Mouse (Mus musculus) cerebellum, adult 2 months (tissue): ENCODE results near the gene Tnfrsf9. TPM values are rescaled to one million over a fixed set of nuclear protein-coding genes. Genes with fewer than 3 reads are reported as not detected.

Experiments used
- DNase-seq, 2 experiments: peaks; one replicate each; pipeline ENCODE4 v3.0.0; 2021
- H3K27ac ChIP-seq: fragments of 200-500 bp; 2 replicates; pipeline ENCODE4 v1.5.1; 2012; ENCODE audit warnings: low read length, control low read depth, inconsistent platforms; ENCODE audit not compliant: insufficient read depth
- H3K27me3 ChIP-seq: fragments of 200-500 bp; 2 replicates; pipeline ENCODE4 v1.6.1; 2012; ENCODE audit warnings: inconsistent platforms, mild to moderate bottlenecking, low read length, moderate library complexity; ENCODE audit not compliant: control insufficient read depth, insufficient read depth
- H3K4me1 ChIP-seq: fragments of 200-500 bp; 2 replicates; pipeline ENCODE4 v1.6.1; 2011; ENCODE audit warnings: low read length; ENCODE audit not compliant: control insufficient read depth, insufficient read depth
- H3K4me3 ChIP-seq: fragments of 200-500 bp; replicated peaks from 2 replicates; pipeline ENCODE3; 2011; ENCODE audit warnings: mild to moderate bottlenecking, low read depth, low read length, control low read depth; ENCODE audit not compliant: insufficient read depth
- CTCF ChIP-seq: fragments of 200-500 bp; IDR thresholded peaks from 2 replicates; pipeline ENCODE4 v1.5.1; 2011; ENCODE audit warnings: low read depth, mild to moderate bottlenecking, control low read depth, low read length, moderate library complexity, borderline replicate concordance; ENCODE audit not compliant: insufficient read depth
- POLR2A ChIP-seq: fragments of 200-500 bp; IDR thresholded peaks from 2 replicates; pipeline ENCODE4 v1.6.1; 2011; ENCODE audit warnings: low read length, control low read depth, borderline replicate concordance; ENCODE audit not compliant: insufficient read depth
- WGBS: fragments of 180-500 bp; shearing (Covaris S2); methylation state at CpG from one replicate; pipeline ENCODE4 v1.1.7; 2018; 5-methylcytosine and 5-hydroxymethylcytosine counted together
- polyA plus RNA-seq: library from polyadenylated mRNA; depleted of rRNA; stranded (reverse); fragments of >200 nt; gene quantifications from 2 replicates; pipeline ENCODE4 v1.2.3, GENCODE M21; 2012

Tnfrsf9 gene
- polyA plus RNA-seq, 1 experiment = 0.64 TPM

DNA sequence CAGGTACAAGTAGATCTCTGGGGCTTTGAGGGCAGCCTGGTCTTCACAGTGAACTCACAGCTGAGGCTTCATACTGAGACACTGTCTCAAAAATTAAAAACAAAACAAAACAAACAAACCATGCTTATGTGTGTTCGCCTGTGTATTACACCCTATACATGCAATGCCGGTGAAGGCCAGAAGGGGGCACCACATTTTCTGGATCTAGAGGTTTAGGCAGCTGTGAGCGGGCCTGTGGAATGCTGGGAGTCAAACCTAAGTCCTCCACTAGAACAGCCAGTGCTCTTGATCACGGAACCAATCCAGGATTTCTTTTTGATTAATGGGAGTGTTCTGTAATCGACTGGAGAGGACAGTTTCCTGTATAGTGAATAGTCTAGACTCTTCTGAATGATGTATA lies 11.6 kb downstream of the Tnfrsf9 start:
- 59% methylated on average over 5 of the region's 5 CpGs for WGBS
- Histone ChIP-seq H3K4me3 (no peak overlapping the region), H3K4me1 (no peaks in the 10 kb centered on the region), H3K27ac (no peak overlapping the region), H3K27me3 (no peaks in the 10 kb centered on the region)
- TF ChIP-seq CTCF = no peak
- no peak for TF ChIP-seq POLR2A
- no peak for DNase-seq

DNA sequence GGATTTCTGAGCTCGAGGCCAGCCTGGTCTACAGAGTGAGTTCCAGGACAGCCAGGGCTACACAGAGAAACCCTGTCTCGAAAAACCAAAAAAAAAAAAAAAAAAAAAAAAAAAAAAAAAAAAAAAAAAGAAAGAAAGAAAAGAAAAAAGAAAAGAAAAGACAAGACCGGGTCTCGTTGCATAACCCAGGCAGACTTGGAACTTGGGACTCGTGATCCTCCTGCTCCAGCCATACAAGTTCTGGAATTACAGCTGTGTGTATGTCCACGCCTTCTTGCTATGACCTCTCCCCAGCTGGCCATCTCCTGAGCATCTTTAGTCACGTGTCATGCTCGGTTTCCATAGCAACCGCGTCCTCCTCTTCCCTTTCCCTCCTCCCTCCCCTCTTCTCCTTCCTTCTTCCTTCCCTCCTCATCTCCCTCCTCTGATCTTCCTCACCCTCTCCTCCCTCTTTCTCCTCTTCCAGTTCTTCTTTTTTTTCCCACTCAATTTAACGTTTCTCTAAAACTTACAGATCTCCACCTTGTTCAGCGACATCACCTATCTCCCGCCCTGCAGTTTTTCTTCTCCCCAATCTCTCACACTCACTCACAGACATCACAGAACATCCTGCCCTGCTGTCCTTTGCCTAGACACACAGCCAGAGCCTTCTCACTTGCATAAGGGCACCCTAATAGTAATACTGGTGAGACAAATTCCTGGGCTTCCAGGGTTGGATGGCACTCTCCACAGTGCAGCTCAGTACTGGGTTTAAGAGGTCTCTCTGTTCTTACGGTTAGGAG lies 12.8 kb downstream of the Tnfrsf9 start:
- no peak overlapping the region for H3K4me3 ChIP-seq
- TF ChIP-seq POLR2A (no peak), CTCF (no peak)
- 49% methylated on average over 14 of the region's 14 CpGs for WGBS

DNA sequence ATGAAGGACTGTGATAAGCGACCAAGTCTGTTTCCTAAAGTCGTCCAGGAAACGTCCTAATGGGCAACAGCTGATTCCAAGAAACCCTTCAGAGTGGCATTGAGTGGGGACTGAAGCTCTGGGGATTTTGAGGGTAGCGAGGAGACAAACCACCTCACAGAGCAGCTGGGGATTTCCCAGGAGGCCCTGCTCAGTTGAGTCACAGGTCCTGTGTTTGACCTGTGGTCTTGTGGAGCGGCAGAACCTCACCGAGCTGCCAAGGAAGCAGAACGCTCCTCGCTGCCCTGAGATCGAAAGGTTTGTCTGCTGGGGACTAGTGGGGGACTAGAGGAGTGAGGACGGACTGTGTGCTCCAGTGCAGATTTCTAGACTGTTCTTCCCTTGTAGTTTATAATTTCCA lies 13.4 kb downstream of the Tnfrsf9 start:
- TF ChIP-seq POLR2A (no peak), CTCF (no peak)
- Histone ChIP-seq H3K27ac (no peak overlapping the region), H3K4me3 (no peak overlapping the region), H3K27me3 (no peaks in the 10 kb centered on the region), H3K4me1 (no peaks in the 10 kb centered on the region)
- DNase-seq = no peak
- 56% methylated on average over 10 of the region's 10 CpGs for WGBS

More for the DNA sequence above, 12.8 kb downstream of the Tnfrsf9 start:
- no peaks in the 10 kb centered on the region for H3K4me1 ChIP-seq
- H3K27me3 ChIP-seq = no peaks in the 10 kb centered on the region
- H3K27ac ChIP-seq = no peak overlapping the region
- DNase-seq = no peak

DNA sequence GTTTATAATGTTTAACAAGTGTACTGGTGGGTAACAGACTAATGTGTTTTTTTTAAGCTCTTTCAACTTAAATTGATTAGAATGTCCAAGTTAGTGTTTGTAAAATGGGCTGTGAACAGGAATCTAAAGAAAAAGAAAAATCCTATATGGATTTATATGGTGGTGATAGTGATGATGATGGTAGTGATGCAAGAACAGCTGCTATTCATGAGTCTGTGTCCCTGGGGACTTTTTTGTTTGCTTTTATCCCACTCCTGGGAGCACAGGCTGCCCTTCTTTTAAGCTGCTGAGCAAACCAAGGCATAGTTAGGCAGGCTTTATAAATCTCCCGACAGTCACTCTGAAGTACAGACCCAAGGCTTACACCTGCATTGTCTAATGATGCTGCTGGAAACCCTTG lies 19.1 kb downstream of the Tnfrsf9 start:
- no peak overlapping the region for H3K4me3 ChIP-seq
- no peaks in the 10 kb centered on the region; the same call in 1 of the 2 replicates for H3K27me3 ChIP-seq
- no peak overlapping the region for H3K27ac ChIP-seq
- WGBS = 83% methylated on average over 1 of the region's 1 CpGs
- DNase-seq = no peak
- no peak for TF ChIP-seq POLR2A
- TF ChIP-seq CTCF = no peak
- H3K4me1 ChIP-seq = no peaks in the 10 kb centered on the region

DNA sequence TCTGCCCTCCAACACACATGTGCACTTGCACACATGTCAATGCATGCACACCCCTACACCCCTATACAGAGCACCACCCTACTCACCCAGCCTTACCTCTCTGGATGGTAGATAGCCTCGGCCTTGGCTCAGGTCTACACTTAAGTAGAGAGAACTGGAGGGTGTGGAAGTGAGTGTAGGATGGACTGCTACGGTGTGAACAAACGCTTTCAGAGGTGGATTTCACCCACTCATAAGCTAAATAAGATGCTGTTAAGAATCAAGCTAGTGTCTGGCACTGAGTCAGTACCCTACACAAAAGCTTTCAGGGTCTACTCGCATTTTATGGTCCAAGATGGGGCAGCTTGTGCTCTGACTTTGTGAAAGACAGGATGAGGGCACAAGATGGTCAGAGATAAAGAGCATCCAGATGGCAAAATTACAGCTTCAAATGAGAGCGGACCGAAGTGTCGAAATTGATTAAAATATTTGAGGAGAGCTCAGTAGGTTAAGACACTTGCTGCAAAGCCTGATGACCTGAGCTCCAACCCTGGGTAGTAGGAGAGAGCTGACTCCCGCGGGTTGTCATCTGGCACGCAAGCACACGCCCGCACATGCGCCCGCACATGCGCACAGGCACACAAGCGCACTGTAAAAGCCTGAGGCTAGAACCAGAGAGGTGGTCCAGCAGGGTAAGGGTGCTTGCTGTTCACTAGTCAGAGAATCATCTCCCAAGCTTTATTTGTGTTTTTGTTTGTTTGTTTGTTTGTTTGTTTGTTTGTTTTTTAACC lies 23.1 kb downstream of the Tnfrsf9 start:
- Histone ChIP-seq H3K4me1 (no peaks in the 10 kb centered on the region), H3K27me3 (no peaks in the 10 kb centered on the region; the same call in 1 of the 2 replicates), H3K27ac (no peak overlapping the region), H3K4me3 (peak overlapping the region; percentile 23)
- TF ChIP-seq POLR2A (no peak), CTCF (no peak)
- WGBS = 67% methylated on average over 16 of the region's 16 CpGs
- peak; percentile 66 to 69 for DNase-seq

DNA sequence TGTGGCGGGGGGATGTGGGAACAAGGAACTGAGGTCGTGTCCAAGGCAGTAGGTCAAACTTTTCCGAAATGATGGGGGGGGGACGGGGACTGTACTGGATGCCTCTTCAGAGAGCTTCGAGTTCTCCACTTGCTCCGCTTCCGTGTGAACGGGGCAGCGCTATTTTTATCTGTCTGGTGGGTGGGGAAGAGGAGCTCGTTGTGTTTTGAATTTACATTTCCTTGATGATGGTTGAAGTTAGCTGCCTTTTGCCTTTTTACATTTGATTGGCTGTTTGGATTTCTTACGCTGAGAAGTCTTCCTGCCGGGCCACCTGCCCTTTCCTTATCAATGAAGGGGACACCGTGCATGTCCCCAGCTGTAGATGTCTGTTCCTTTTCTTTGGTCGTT lies 23.7 kb downstream of the Tnfrsf9 start:
- H3K27me3 ChIP-seq = no peaks in the 10 kb centered on the region; the same call in 1 of the 2 replicates
- H3K27ac ChIP-seq = no peak overlapping the region
- no peak for TF ChIP-seq POLR2A
- no peak for TF ChIP-seq CTCF
- H3K4me3 ChIP-seq = peak overlapping the region; percentile 23
- DNase-seq = no peak
- WGBS = 58% methylated on average over 14 of the region's 14 CpGs
- no peaks in the 10 kb centered on the region for H3K4me1 ChIP-seq

DNA sequence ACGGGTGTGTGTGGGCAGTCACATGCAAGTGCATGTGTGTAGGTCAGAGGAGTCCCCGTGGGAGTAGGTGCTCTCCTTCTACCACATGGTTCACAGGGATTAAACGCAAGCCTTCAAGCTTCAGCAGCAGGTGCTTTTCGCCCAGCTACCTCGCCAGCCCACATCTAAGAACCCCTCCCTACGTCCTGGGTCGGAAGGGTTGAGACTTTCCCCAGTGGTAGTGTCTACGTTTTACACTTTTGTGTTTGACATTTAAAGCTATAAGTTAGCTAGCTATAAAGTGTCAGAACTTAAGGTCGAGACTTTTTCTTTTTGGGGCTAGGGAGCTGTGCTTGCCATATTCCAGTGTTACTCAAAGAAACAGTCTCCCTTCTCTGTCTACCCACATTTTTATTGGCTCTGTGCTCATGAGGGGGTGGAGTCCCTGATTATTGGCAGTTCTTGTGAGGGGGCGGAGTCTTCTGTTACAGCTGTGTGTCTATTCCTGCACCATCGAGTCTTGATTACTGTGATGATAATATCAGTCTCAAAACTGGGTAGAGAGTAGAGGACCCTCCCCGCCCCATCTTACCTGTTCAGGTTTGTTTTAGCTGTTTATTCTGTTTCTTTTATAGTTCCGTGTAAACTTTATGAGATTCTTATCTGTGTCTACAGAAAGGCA lies 25.8 kb downstream of the Tnfrsf9 start:
- TF ChIP-seq POLR2A = no peak
- no peak for TF ChIP-seq CTCF
- Histone ChIP-seq H3K27me3 (no peaks in the 10 kb centered on the region), H3K4me3 (no peak overlapping the region), H3K4me1 (no peaks in the 10 kb centered on the region), H3K27ac (no peak overlapping the region)
- 60% methylated on average over 13 of the region's 13 CpGs for WGBS
- no peak for DNase-seq

DNA sequence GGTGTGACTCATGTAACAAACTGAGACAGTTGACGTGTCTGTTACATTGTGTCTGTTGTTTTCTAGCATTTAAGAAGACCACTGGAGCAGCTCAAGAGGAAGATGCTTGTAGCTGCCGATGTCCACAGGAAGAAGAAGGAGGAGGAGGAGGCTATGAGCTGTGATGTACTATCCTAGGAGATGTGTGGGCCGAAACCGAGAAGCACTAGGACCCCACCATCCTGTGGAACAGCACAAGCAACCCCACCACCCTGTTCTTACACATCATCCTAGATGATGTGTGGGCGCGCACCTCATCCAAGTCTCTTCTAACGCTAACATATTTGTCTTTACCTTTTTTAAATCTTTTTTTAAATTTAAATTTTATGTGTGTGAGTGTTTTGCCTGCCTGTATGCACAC lies 30.3 kb downstream of the Tnfrsf9 start:
- Histone ChIP-seq H3K4me3 (no peak overlapping the region), H3K4me1 (no peaks in the 10 kb centered on the region), H3K27ac (no peak overlapping the region), H3K27me3 (no peaks in the 10 kb centered on the region)
- TF ChIP-seq CTCF (no peak), POLR2A (no peak)
- DNase-seq = no peak
- WGBS = 95% methylated on average over 7 of the region's 7 CpGs
